Mouse (Mus musculus) bone marrow, adult 2 months (tissue): ENCODE measurements around the gene Anxa4.
A peak's percentile ranks its signal among the peaks of the same experiment; 100 is the strongest.

Experiments
- CTCF ChIP-seq: fragments of 200-500 bp; IDR thresholded peaks from 2 replicates; pipeline ENCODE4 v1.5.1; 2011; ENCODE audit warnings: low read length, control low read depth; ENCODE audit not compliant: control insufficient read depth, insufficient read depth
- POLR2A ChIP-seq: fragments of 200-500 bp; IDR thresholded peaks from 2 replicates; pipeline ENCODE4 v1.6.1; 2011; ENCODE audit warnings: low read depth, mild to moderate bottlenecking, control low read depth, low read length, borderline replicate concordance; ENCODE audit not compliant: control insufficient read depth

DNA sequence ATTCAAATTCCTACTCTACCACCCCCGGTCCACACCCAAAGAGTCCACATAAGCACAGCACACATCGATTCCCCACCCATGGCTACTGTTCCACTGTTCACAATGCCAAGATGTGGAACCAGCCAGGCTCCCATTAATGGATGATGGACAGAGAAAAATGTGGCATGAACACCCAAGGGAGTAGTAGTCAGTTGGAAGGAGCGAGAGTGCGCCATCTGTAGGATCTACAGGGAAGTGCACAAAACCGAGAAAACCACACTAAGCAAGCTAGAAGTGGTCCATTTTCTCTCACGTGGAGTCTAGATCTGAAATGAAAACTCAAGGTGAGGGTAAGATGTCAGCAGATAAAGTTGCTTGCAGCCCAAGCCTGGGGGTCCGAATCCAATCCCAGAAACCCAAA, 27.3 kb upstream of the Anxa4 start:
- TF ChIP-seq CTCF (peak; percentile 49), POLR2A (no peak)
